Mouse (Mus musculus) heart, adult 2 months (tissue): ENCODE results near the gene Ttc33.

Source experiments
- CTCF ChIP-seq: fragments of 200-600 bp; IDR thresholded peaks from 2 replicates; pipeline ENCODE4 v1.8.1; 2022; ENCODE audit warnings: antibody characterized with exemption, mild to moderate bottlenecking, moderate library complexity
- EP300 ChIP-seq: fragments of 200-500 bp; IDR thresholded peaks from 2 replicates; pipeline ENCODE4 v1.6.1; 2011; ENCODE audit warnings: low read depth, low read length, control low read depth; ENCODE audit not compliant: insufficient read depth
- POLR2A ChIP-seq: fragments of 200-500 bp; IDR thresholded peaks from 2 replicates; pipeline ENCODE4 v1.6.1; 2011; ENCODE audit warnings: mild to moderate bottlenecking, low read depth, low read length, control low read depth; ENCODE audit not compliant: insufficient read depth

GRCm38 (mm10) chr15:5142714-5143113, 42.6 kb upstream of the Ttc33 start:
- TF ChIP-seq POLR2A (no peak), CTCF (no peak), EP300 (no peak)
